Mouse (Mus musculus) limb, embryonic 11.5 days (tissue): Measurements from ENCODE around the gene Gm49393. TPM values are rescaled to one million over a fixed set of nuclear protein-coding genes. Genes with fewer than 3 reads are reported as not detected.

ENCODE experiments used
- ATAC-seq: fragments of 200-750 bp; cut with Nextera tagmentation; 2 replicates; pipeline ENCODE4 v1.8.0; 2017; ENCODE audit warnings: low read depth; ENCODE audit not compliant: insufficient number of reproducible peaks, low FRiP score, low TSS enrichment
- DNase-seq: peaks from one replicate; pipeline ENCODE4 v3.0.0-alpha.2; 2015; ENCODE audit warnings: low spot score
- H3K27ac ChIP-seq: fragments of 300-500 bp; sonication (generic); replicated peaks from 2 replicates; pipeline ENCODE4 v1.5.1; 2014; ENCODE audit warnings: low read depth, mild to moderate bottlenecking, low read length
- H3K27me3 ChIP-seq: fragments of 300-500 bp; sonication (generic); 2 replicates; pipeline ENCODE4 v1.6.1; 2014; ENCODE audit warnings: mild to moderate bottlenecking, low read length, mixed read lengths; ENCODE audit not compliant: control insufficient read depth, insufficient read depth
- H3K36me3 ChIP-seq: fragments of 300-500 bp; sonication (generic); 2 replicates; pipeline ENCODE4 v1.6.1; 2014; ENCODE audit warnings: mild to moderate bottlenecking, low read length, moderate library complexity, mixed read lengths; ENCODE audit not compliant: control insufficient read depth, insufficient read depth
- H3K4me1 ChIP-seq: fragments of 300-500 bp; sonication (generic); 2 replicates; pipeline ENCODE4 v1.6.1; 2014; ENCODE audit warnings: low read length, mixed read lengths; ENCODE audit not compliant: control insufficient read depth, insufficient read depth
- H3K4me2 ChIP-seq: fragments of 300-500 bp; sonication (generic); 2 replicates; pipeline ENCODE4 v1.6.1; 2014; ENCODE audit warnings: low read depth, mild to moderate bottlenecking, moderate library complexity; ENCODE audit not compliant: severe bottlenecking
- H3K4me3 ChIP-seq: fragments of 300-500 bp; sonication (generic); 2 replicates; pipeline ENCODE4 v1.5.1; 2014; ENCODE audit warnings: low read depth, low read length
- H3K9ac ChIP-seq: fragments of 300-500 bp; sonication (generic); 2 replicates; pipeline ENCODE4 v1.6.1; 2014; ENCODE audit warnings: mild to moderate bottlenecking, low read length
- H3K9me3 ChIP-seq: fragments of 300-500 bp; sonication (generic); 2 replicates; pipeline ENCODE4 v1.6.1; 2016; ENCODE audit warnings: low read length; ENCODE audit not compliant: control insufficient read depth
- WGBS: fragments of 180-500 bp; shearing (Covaris S2); extraction: QIAGEN DNeasy Blood & Tissue Kit; methylation state at CpG from one replicate; pipeline ENCODE4 v1.1.7; 2014; 5-methylcytosine and 5-hydroxymethylcytosine counted together
- polyA plus RNA-seq: library from polyadenylated mRNA; unstranded; fragments of >200 nt; fragmentation: Nextera tagmentation; extraction: Ambion mirVana; gene quantifications from 2 replicates; pipeline ENCODE4 v1.2.1, GENCODE M21; 2014

Gene Gm49393
- polyA plus RNA-seq, 1 experiment from 2014 or later, result not detected

DNA sequence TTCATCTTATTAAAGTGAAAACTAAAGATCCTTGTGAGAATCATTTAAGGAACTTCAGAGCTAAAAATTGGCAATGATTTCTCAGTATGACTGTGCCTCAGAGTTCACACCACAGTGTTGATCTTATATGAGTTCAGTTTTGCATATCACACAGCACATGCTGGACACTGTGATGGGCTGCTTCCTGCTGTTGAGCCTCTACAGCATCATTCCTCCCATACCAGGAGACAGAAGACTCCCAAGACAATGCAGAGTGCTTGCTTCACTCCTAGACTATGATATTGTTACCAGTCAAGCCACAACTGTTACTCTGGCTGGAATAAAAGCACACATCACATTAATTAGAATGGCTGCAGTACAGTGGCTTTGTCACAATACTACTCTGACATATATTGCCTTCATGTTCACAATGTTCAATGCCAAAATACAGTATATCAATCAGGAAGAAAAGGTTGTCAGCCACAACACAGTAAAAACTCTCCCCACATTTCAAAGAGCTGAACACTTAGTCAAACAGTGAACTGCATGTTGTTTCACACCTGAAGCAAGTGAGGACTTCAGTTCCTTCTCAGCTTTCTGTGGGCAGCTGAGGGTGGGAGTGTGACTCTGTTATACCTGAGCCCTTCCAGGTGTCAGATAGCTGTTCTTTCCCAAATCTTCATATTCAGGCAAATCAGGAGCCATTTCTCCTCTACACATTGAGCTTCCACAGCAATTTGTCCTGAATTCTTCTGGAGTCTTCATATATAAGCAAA lies 39.8 kb downstream of the Gm49393 start:
- no peak for ATAC-seq
- Histone ChIP-seq H3K4me3 (no peak overlapping the region), H3K27me3 (no peaks in the 10 kb centered on the region), H3K4me2 (no peak overlapping the region), H3K9ac (no peak overlapping the region), H3K27ac (no peak overlapping the region), H3K36me3 (no peaks in the 10 kb centered on the region), H3K9me3 (no peaks in the 10 kb centered on the region), H3K4me1 (no peaks in the 10 kb centered on the region)
- no peak for DNase-seq

DNA sequence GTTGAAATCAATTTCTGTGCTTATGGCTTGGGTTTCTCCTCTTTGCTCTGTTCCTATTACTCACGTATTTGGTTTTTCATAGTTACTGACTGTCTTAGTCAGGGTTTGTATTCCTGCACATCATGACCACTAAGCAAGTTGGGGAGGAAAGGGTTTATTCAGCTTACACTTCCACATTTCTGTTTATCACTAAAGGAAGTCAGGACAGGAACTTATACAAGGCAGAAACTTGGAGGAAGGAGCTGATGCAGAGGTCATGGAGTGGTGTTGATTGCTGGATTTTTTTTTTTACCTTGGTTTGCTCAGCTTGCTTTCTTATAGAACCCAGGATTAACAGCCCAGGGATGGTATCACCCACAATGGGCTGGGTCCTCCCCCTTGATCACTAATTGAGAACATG lies 43.1 kb downstream of the Gm49393 start:
- no peak for DNase-seq

DNA sequence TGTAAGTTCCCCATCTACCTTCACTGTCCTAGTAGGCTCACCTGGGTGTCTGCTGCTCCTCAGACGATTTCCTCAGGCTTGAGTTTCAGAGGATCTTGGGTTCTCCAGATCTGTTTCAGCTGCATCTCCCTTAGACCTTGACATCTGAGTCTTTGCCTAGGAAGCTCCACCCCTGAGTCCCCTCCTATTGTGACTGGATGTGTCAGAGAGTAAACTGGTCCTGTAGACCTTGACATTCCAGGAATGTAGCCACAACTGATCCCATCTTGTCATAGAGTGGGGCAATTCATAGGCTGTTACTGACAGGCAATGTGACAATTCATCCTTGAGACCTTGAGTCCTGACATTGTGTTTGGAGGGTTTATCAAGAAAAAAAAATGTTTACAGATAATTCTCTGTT lies 71.1 kb downstream of the Gm49393 start, which contains the start of gene 4930486L24Rik:
4930486L24Rik (minus strand) TSS at position 195 of the 400 bp plus-strand sequence.
- WGBS, result 45% methylated on average over 1 of the region's 1 CpGs
- DNase-seq (no peak), ATAC-seq (no peak)
- H3K9ac ChIP-seq, result no peak within 1 kb of the TSS
- H3K4me3 ChIP-seq, result no peak within 1 kb of the TSS
- no peaks in the 10 kb centered on the region for H3K4me1 ChIP-seq
- no peaks in the 10 kb centered on the region for H3K27me3 ChIP-seq
- no peak within 1 kb of the TSS for H3K27ac ChIP-seq
- H3K4me2 ChIP-seq, result no peak within 1 kb of the TSS
- H3K9me3 ChIP-seq, result no peaks in the 10 kb centered on the region
- H3K36me3 ChIP-seq, result no peaks in the 10 kb centered on the region

More for the DNA sequence above, 43.1 kb downstream of the Gm49393 start:
- Histone ChIP-seq H3K4me1 (no peaks in the 10 kb centered on the region), H3K9ac (no peak overlapping the region), H3K9me3 (no peaks in the 10 kb centered on the region), H3K4me3 (no peak overlapping the region), H3K4me2 (no peak overlapping the region), H3K36me3 (no peaks in the 10 kb centered on the region), H3K27me3 (no peaks in the 10 kb centered on the region), H3K27ac (no peak overlapping the region)
- ATAC-seq, result no peak
- WGBS, result 100% methylated on average over 1 of the region's 1 CpGs

DNA sequence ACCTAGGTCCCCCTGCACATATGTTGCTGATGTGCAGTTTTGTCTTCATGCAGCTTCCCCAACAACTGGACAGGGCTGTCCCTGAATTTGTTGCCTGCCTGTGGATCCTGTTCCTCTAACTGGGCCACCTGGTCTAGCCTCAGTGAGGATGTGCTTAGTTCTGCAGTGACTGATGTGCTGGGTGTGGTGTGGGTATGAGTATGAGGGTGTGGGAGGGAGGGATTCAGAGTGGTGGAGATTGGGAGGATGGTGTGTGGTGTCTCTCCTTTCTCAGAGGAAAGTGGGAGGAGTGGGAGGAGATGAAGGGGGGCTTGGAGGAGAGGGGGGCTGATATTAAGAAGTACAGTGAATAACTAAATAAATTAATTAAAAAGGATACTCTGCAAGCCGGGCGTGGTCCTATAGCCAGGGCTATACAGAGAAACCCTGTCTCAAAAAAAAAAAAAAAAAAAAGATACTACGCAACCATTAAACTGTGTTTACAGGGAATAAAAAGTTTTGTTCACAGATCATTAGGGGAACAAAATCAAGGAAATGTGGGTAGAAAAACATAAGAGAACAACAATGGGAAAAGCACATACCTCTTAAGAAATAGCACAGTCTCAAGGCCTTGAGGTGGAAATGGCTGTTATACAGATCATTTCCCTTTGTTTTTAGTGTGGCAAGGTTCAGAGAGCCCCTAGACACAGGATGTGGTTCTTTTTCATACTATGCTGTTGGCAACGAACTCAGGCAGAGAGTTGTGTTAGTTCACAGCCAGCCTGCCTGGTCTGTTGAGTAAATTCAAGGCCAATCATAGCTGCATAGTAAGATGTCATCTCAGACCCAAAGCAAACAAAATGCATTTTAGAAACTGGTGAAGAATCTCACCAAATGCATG lies 86.9 kb downstream of the Gm49393 start:
- Histone ChIP-seq H3K9ac (no peak overlapping the region), H3K4me3 (no peak overlapping the region), H3K27me3 (no peaks in the 10 kb centered on the region), H3K9me3 (no peaks in the 10 kb centered on the region), H3K4me1 (no peaks in the 10 kb centered on the region), H3K27ac (no peak overlapping the region), H3K4me2 (no peak overlapping the region), H3K36me3 (no peaks in the 10 kb centered on the region)
- 79% methylated on average over 4 of the region's 4 CpGs for WGBS
- ATAC-seq (no peak), DNase-seq (no peak)

DNA sequence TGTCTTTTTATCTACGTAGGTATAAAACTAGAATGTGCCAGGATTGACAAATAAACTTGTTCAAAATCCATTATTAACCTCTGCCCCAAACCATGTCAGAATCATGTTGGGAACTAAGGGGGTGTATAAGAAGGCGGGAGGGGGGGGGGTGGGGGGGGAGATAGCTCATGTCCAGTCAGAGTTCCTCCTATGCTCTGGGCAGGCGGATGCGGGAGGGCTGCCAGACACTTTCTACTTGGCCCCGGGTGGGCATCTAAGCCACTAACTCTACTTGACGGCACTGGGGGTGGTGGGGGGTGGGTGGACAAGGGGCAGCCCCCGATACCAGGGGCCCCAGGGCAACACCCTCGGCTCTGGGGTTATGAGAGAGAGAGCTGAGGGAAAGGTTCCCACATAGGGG lies 92.2 kb downstream of the Gm49393 start:
- Histone ChIP-seq H3K9me3 (no peaks in the 10 kb centered on the region), H3K36me3 (no peaks in the 10 kb centered on the region), H3K4me2 (no peak overlapping the region), H3K4me3 (no peak overlapping the region), H3K27me3 (no peaks in the 10 kb centered on the region), H3K4me1 (no peaks in the 10 kb centered on the region), H3K9ac (no peak overlapping the region), H3K27ac (no peak overlapping the region)
- WGBS, result 88% methylated on average over 8 of the region's 8 CpGs
- ATAC-seq (no peak), DNase-seq (no peak)

DNA sequence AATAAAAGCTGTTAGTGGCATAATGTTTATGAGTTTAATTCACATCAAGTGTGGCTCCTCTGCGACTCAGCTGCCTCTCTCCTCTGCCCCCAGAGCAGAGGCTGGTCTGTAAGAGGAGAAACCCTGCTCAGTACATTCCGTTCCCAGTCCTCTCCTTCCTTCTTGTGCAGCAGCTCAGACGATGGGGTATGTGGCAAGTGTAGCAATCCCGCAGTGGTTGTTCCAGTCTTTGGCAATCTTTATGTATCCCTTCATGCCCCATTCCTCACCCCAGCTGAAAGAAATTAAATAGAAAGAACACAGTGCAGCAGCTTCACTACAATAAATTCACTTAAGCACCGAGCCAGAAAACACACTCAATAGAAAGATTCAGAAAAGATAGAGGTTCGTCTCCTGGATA lies 92.7 kb downstream of the Gm49393 start:
- Histone ChIP-seq H3K36me3 (no peaks in the 10 kb centered on the region), H3K4me1 (no peaks in the 10 kb centered on the region), H3K9me3 (no peaks in the 10 kb centered on the region), H3K9ac (no peak overlapping the region), H3K27me3 (no peaks in the 10 kb centered on the region), H3K4me3 (no peak overlapping the region), H3K27ac (no peak overlapping the region), H3K4me2 (no peak overlapping the region)
- 78% methylated on average over 6 of the region's 6 CpGs for WGBS
- ATAC-seq (no peak), DNase-seq (no peak)

DNA sequence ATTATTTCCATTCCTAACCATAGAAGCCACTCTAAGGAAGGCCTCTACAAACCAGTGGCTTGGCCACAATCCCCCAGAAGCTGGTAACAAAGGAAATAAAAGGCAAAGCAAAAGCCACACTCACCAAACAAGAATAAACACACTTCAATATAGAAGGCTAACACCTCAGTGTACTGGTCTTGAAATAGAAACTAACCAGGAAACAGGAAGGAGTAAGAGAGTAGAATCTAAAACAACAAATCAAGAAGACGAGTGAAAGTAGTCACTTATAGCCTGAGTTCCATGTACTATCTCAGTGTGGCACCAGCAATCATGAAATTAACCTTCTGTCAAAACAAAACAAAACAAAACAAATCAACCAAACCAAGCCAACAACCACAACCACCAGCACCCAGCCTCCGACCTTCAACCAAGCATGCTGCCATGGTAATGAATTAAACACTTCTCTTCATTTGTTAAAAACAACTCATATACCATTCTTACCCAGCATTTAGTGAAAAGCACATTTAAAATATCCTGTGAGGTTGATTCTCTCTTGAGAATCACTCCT lies 96.0 kb downstream of the Gm49393 start:
- Histone ChIP-seq H3K36me3 (no peaks in the 10 kb centered on the region), H3K9me3 (no peaks in the 10 kb centered on the region), H3K9ac (no peak overlapping the region), H3K27ac (no peak overlapping the region), H3K4me1 (no peaks in the 10 kb centered on the region), H3K27me3 (no peaks in the 10 kb centered on the region), H3K4me2 (no peak overlapping the region), H3K4me3 (no peak overlapping the region)
- DNase-seq (no peak), ATAC-seq (no peak)
- WGBS, result 85% methylated on average over 2 of the region's 2 CpGs

DNA sequence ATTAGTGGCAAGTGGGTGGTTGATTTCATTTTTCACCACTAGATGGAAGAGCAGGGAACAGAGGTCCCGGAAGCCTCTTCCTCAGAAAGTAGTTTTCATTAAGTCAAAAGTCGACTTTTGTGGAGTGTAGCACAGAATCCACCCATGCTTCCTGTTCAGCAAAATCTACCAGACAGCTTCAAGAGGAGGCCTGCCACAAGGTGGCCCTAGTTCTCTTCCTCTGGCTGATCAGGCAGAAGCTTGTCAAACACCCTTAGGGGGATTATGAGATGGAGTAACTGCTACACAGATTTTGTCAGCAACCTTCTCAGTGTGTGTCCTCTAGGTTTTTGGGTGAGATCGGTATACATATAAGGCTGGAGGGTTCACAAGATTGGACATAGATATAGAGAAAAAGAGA lies 109.3 kb downstream of the Gm49393 start:
- Histone ChIP-seq H3K4me2 (no peak overlapping the region), H3K4me3 (no peak overlapping the region), H3K9me3 (no peaks in the 10 kb centered on the region), H3K36me3 (no peaks in the 10 kb centered on the region), H3K27ac (no peak overlapping the region), H3K9ac (no peak overlapping the region), H3K4me1 (no peaks in the 10 kb centered on the region), H3K27me3 (no peaks in the 10 kb centered on the region)
- DNase-seq (no peak), ATAC-seq (no peak)
- WGBS, result 59% methylated on average over 3 of the region's 3 CpGs
